Comparison of ENCODE assay signal across 31 mouse cellular contexts in genomic region chr17:34962841-34963240, GRCm38 (mm10). TPM values are rescaled to one million over a fixed set of nuclear protein-coding genes. Genes with fewer than 3 reads are reported as not detected.
"Had no signal": no experiment of that assay in that cellular context is flagged by ENCODE, and none has a peak within 500 bp of the region (broad histone marks: within the 10 kb centered on the region; RNA-seq: fewer than 3 reads in every experiment).

No protein-coding gene starts in this region.

- H3K9ac ChIP-seq: intestine, embryonic 15.5 days; liver, embryonic 13.5 days had no signal

- H3K4me3 ChIP-seq: intestine, embryonic 15.5 days; layer of hippocampus, adult 2 months; left cerebral cortex, adult 2 months; limb, embryonic 12.5 days; liver, embryonic 13.5 days had no signal

- H3K27ac ChIP-seq: intestine, embryonic 15.5 days; kidney, postnatal 0 days; layer of hippocampus, adult 2 months; left cerebral cortex, adult 2 months; limb, embryonic 12.5 days; liver, embryonic 13.5 days had no signal

- H3K9me3 ChIP-seq: intestine, embryonic 15.5 days; limb, embryonic 12.5 days; liver, embryonic 13.5 days had no signal

- DNase-seq: kidney, adult 11 months; kidney, postnatal 25 days; layer of hippocampus, postnatal 36 days; liver, embryonic 13.5 days; lung, adult 2 months; lung, postnatal 14 days; lung, postnatal 4 days; midbrain, embryonic 14.5 days; right cerebral cortex, postnatal 14 days; spleen, adult 18-20 months; thymus, postnatal 36 days had no signal

- ATAC-seq: intestine, embryonic 15.5 days had no signal

- H3K36me3 ChIP-seq: intestine, embryonic 15.5 days; limb, embryonic 12.5 days; liver, embryonic 13.5 days had no signal

- H3K4me2 ChIP-seq: intestine, embryonic 15.5 days; limb, embryonic 12.5 days; liver, embryonic 13.5 days; midbrain, embryonic 11.5 days had no signal

RNA-seq across cellular contexts. Expression of gene Hspa1b, which starts 3.8 kb away (rescaled TPM):
- polyA plus RNA-seq: limb, embryonic 12.5 days; liver, embryonic 16.5 days had no signal

RNA-seq across cellular contexts. Expression of gene Gm20481, which starts 6.9 kb away (rescaled TPM):
- total RNA-seq: layer of hippocampus, adult 2 months; layer of hippocampus, postnatal 10 days; layer of hippocampus, postnatal 36 days; left cerebral cortex, adult 2 months; left cerebral cortex, postnatal 10 days; left cerebral cortex, postnatal 36 days; liver, adult 2 months; megakaryocyte progenitor cell, adult 5-6 weeks; megakaryocyte-erythroid progenitor cell, adult 5-6 weeks; midbrain, postnatal 0 days; neutrophil, adult 5-6 weeks had no signal
- polyA plus RNA-seq: intestine, embryonic 15.5 days; kidney, embryonic 14.5 days; kidney, postnatal 0 days; large intestine, adult 2 months; limb, embryonic 12.5 days; liver, adult 2 months; liver, embryonic 13.5 days; liver, embryonic 16.5 days; lung, adult 2 months; lung, embryonic 16.5 days; midbrain, embryonic 11.5 days; midbrain, postnatal 0 days; neural tube, embryonic 11.5 days; urinary bladder, adult 2 months had no signal

RNA-seq across cellular contexts. Expression of gene Hspa1l, which starts 9.7 kb away (rescaled TPM):
- total RNA-seq: megakaryocyte progenitor cell, adult 5-6 weeks; megakaryocyte-erythroid progenitor cell, adult 5-6 weeks; neutrophil, adult 5-6 weeks had no signal
- polyA plus RNA-seq: liver, adult 2 months had no signal
